Mouse (Mus musculus): Measurements from ENCODE around the gene Slc17a9.

DNA sequence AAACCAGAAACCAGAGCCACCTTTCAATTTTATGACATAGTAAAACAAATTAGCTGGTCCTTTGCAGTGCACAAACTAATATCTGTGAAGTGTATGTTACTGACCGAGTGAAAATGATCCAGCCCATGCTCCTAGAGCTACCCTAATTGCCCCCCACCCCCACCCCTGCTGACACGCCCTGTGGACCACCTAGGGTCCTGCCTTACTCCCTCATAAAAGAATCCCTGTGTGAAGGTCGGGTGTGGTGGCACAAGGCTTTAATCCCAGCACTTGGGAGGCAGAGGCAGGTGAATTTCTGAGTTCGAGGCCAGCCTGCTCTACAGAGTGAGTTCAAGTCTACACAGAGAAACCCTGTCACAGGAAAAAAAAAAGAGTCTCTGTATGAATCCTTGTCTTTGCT lies 13.5 kb upstream of the Slc17a9 start:
- TF ChIP-seq CTCF (IDR thresholded peaks at IDR 0.05; ENCODE audit: low read depth, low read length), result no peak
- no peak for TF ChIP-seq GATA1 (IDR thresholded peaks at IDR 0.05; ENCODE audit: borderline replicate concordance, low read length)
- TF ChIP-seq TAL1 (conservative IDR thresholded peaks at IDR 0.05; ENCODE audit: low read depth, low read length), result no peak
- TF ChIP-seq POLR2AphosphoS5 (IDR thresholded peaks at IDR 0.05; ENCODE audit: insufficient replicate concordance, low read depth, low read length), result no peak

Data from G1E (cell line).